Mouse (Mus musculus) splenic B cell, adult 2 months (primary cell): ENCODE results near the gene Olfr1065.
"Not testable (repeated sequence)": the region's sequence is repeated elsewhere in the genome, so short reads cannot be mapped to it uniquely, and the experiment has no call there.

Experiments
- DNase-seq: peaks from one replicate; pipeline ENCODE4 v3.0.0-alpha.2; 2011; ENCODE audit warnings: low read depth, low spot score
- H3K27me3 ChIP-seq: 2 replicates; pipeline ENCODE4 v1.6.1; 2012; ENCODE audit warnings: mild to moderate bottlenecking, low read length, moderate library complexity, mixed read lengths; ENCODE audit not compliant: control insufficient read depth, poor library complexity, insufficient read depth, severe bottlenecking
- H3K36me3 ChIP-seq: 2 replicates; pipeline ENCODE4 v1.6.1; 2012; ENCODE audit warnings: mild to moderate bottlenecking, low read length, moderate library complexity, mixed read lengths; ENCODE audit not compliant: control insufficient read depth, poor library complexity, insufficient read depth, severe bottlenecking

Olfr1065 gene

DNA sequence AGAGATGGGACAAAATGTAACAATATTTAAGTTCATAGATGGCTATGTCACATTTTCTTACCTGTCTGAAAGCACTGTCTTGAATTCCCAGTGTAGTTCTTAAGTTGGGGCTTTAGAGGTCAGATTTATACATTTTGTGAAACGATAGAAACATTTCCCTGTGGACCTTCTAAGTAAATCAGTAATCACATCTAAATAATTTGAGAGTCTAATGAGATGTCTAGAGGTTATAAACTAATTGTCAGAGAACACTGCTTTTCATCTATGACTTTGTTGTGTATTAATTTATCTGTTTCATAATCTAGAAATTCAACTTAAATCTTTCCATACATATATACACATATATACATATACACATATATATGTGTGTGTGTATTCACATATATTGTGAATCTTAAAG, at the start of gene Olfr1065:
TSS of gene Olfr1065 (minus strand) at position 101 of the 400 bp plus-strand sequence.
- not testable (repeated sequence) for DNase-seq, H3K27me3 ChIP-seq, H3K36me3 ChIP-seq

- DNase-seq, result no peak
- Histone ChIP-seq H3K36me3 (no peaks in the 10 kb centered on the region), H3K27me3 (no peaks in the 10 kb centered on the region)
Observed at GRCm38 (mm10) chr2:86487286-86487685, 36.9 kb upstream of the Olfr1065 start, which contains the start of gene Olfr228. Gene Olfr228, minus strand, starts transcription at chr2:86487386.

DNA sequence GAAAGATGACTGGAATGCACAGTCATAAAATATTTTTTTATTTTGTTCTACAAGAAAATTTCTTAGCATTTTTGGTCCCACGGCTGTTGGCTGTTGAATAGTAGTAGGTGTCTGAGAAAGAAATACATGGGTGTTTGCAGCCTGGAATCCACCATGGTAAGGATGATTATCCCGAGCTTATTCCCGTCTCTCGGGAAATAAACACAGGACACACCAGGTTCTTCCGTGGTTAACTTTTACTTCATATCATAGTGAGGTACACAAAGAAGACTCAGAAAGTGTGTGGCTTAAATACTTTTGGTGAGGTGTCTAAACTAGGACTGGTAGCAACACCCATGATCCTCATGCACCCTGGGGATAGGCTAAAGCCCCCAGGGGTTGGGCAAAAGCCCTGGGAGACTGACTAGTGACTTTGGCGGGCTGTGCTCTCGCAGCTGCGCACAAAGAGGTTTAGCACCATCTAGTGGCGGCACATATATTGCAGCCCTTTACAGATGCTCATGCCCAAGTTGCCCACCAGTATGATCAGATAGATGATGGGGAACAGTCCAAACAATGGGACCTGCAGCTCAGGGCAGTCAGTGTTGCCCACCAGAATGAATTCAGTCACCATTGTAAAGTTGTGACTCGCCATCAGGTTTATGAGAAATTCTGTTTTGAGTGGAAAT, 14.2 kb upstream of the Olfr1065 start:
- DNase-seq, result peak; percentile 2
- Histone ChIP-seq H3K27me3 (no peaks in the 10 kb centered on the region), H3K36me3 (no peaks in the 10 kb centered on the region)

DNA sequence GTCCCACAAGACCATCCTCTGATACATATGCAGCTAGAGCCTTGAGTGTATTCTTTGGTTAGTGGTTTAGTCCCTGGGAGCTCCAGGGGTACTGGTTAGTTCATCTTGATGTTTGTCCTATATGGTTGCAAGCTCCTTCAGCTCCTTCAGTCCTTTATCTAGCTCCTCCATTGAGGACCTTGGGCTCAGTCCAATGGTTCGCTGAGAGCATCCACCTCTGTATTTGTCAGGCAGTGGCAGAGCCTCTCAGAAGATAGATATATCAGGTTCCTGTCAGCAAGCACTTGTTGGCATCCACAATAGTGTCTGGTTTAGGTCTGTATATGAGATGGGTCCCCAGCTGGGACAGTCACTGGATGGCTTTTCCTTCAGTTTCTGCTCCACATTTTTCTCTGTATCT, 10.0 kb upstream of the Olfr1065 start:
- Histone ChIP-seq H3K36me3 (no peaks in the 10 kb centered on the region), H3K27me3 (no peaks in the 10 kb centered on the region)
- no peak for DNase-seq

GRCm38 (mm10) chr2:86456169-86456568, 5.8 kb upstream of the Olfr1065 start, which contains the start of gene Olfr1066:
Gene Olfr1066, minus strand, starts transcription at chr2:86456269.
- no peaks in the 10 kb centered on the region for H3K36me3 ChIP-seq
- DNase-seq, result no peak
- H3K27me3 ChIP-seq, result no peaks in the 10 kb centered on the region

DNA sequence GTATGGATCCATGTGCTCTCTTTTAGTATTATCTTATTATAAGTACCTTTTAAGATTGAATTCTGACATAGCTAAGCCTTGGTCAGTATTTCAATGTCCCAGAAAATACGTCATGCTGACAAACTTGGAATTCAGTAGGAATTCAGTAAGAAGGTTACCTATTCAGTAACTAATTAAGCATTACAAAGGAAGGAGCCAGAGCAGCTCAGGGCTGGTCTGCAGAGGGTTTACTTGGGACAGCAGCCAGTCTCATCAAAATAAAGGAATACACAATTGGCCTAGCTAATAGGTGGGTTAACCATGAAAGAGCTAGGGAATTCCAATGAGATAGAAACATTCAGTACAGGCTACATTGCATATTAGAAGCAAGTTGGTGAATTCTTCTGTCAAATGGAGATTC, 8.3 kb downstream of the Olfr1065 start:
- not testable (repeated sequence) for H3K27me3 ChIP-seq, H3K36me3 ChIP-seq, DNase-seq

DNA sequence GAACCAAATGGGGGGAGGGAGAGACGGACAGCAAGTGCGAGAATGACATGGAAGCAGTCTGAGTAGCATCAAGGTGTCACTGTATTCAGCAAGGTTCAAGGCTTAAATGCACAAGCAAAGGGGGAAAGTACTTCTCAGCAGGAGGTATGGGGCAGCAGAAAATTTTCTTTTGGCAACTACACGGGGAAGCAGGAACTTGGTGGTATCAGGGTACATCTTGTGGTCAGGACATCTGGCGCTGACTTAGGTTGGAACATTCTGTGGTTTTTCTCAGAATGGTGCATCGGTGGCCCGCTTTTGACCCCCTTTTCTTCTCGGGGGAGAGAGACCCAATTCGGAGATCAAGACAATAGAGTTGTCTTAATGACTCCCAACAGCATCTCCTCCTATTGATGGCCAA, 21.9 kb downstream of the Olfr1065 start:
- not testable (repeated sequence) for H3K27me3 ChIP-seq, DNase-seq, H3K36me3 ChIP-seq

GRCm38 (mm10) chr2:86426649-86427048, 23.7 kb downstream of the Olfr1065 start, which contains the start of gene Olfr1062:
Gene Olfr1062, minus strand, starts transcription at chr2:86426749.
- DNase-seq, H3K27me3 ChIP-seq, H3K36me3 ChIP-seq: not testable (repeated sequence)

GRCm38 (mm10) chr2:86413950-86414349, 36.4 kb downstream of the Olfr1065 start, which contains the start of gene Olfr1061:
Gene Olfr1061, minus strand, starts transcription at chr2:86414050.
- no peak for DNase-seq
- H3K27me3 ChIP-seq, result no peaks in the 10 kb centered on the region
- no peaks in the 10 kb centered on the region for H3K36me3 ChIP-seq

DNA sequence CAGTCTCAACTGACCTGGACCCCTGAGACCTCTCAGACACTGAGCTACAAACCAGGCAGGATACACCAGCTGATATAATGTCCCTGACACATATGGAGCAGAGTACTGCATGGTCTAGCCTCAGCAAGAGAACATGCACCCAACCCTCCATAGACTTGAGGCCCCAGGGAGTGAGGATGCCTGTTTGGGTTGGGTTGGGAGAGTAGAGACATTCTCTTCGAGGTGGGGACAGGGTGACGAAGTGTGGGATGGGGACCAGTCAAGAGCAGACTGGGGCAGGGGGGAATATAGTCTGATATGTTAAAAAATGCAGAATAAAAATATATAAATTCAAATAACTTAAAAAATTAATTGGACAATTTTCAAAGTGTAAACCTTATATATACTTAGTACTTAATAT, 55.3 kb downstream of the Olfr1065 start:
- Histone ChIP-seq H3K36me3 (no peaks in the 10 kb centered on the region), H3K27me3 (no peaks in the 10 kb centered on the region)
- DNase-seq, result no peak
